Mouse (Mus musculus) heart, adult 2 months (tissue): Measurements from ENCODE around the gene Opa3. TPM values are rescaled to one million over a fixed set of nuclear protein-coding genes. Genes with fewer than 3 reads are reported as not detected.

ENCODE experiments used
- DNase-seq, 2 experiments: peaks; one replicate each; pipeline ENCODE4 v3.0.0; 2021
- H3K27ac ChIP-seq: fragments of 200-600 bp; 2 replicates; pipeline ENCODE4 v1.8.1; 2022
- H3K27me3 ChIP-seq: fragments of 200-500 bp; 2 replicates; pipeline ENCODE4 v1.6.1; 2012; ENCODE audit warnings: mild to moderate bottlenecking, low read length, inconsistent platforms, mixed read lengths; ENCODE audit not compliant: control insufficient read depth, insufficient read depth
- H3K36me3 ChIP-seq: fragments of 200-500 bp; 2 replicates; pipeline ENCODE4 v1.6.1; 2012; ENCODE audit warnings: low read length, inconsistent platforms; ENCODE audit not compliant: control insufficient read depth, insufficient read depth
- H3K4me1 ChIP-seq: fragments of 200-500 bp; 2 replicates; pipeline ENCODE4 v1.6.1; 2011; ENCODE audit warnings: low read length; ENCODE audit not compliant: control insufficient read depth, insufficient read depth
- H3K4me3 ChIP-seq: fragments of 200-600 bp; 2 replicates; pipeline ENCODE4 v1.8.1; 2022
- H3K79me2 ChIP-seq: fragments of 200-500 bp; replicated peaks from 2 replicates; pipeline ENCODE4 v1.6.1; 2012; ENCODE audit warnings: mild to moderate bottlenecking, inconsistent platforms, low read length, moderate library complexity, mixed read lengths; ENCODE audit not compliant: control insufficient read depth, insufficient read depth
- H3K9ac ChIP-seq: fragments of 200-500 bp; 2 replicates; pipeline ENCODE4 v1.6.1; 2012; ENCODE audit warnings: low read depth, mild to moderate bottlenecking, control low read depth, inconsistent platforms, low read length, mixed read lengths
- CTCF ChIP-seq: fragments of 200-600 bp; IDR thresholded peaks from 2 replicates; pipeline ENCODE4 v1.8.1; 2022; ENCODE audit warnings: antibody characterized with exemption, mild to moderate bottlenecking, moderate library complexity
- EP300 ChIP-seq: fragments of 200-500 bp; IDR thresholded peaks from 2 replicates; pipeline ENCODE4 v1.6.1; 2011; ENCODE audit warnings: low read depth, low read length, control low read depth; ENCODE audit not compliant: insufficient read depth
- POLR2A ChIP-seq: fragments of 200-500 bp; IDR thresholded peaks from 2 replicates; pipeline ENCODE4 v1.6.1; 2011; ENCODE audit warnings: mild to moderate bottlenecking, low read depth, low read length, control low read depth; ENCODE audit not compliant: insufficient read depth
- WGBS: fragments of 180-500 bp; shearing (Covaris S2); methylation state at CpG from one replicate; pipeline ENCODE4 v1.1.7; 2018; 5-methylcytosine and 5-hydroxymethylcytosine counted together
- intact Hi-C: fragments of 180-260 bp; cut with DNase I; formaldehyde crosslinking; loops from one replicate; pipeline ENCODE4 v1.15.1; 2025
- long read RNA-seq: library from polyadenylated mRNA; stranded (forward); transcript quantifications from one replicate; pipeline ENCODE4 v2.0.0, GENCODE M21; 2021
- polyA plus RNA-seq: library from polyadenylated mRNA; depleted of rRNA; stranded (reverse); fragments of >200 nt; gene quantifications from 2 replicates; pipeline ENCODE4 v1.2.3, GENCODE M21; 2012; rRNA removed
- total RNA-seq, 2 experiments: library from RNA; stranded (reverse); gene quantifications; 2 replicates each; pipeline ENCODE4 v1.2.3; 2021

Opa3 gene
- 10 to 100 TPM; 59.9 to 66.0 TPM for total RNA-seq
- polyA plus RNA-seq, result 64.6 and 91.3 TPM in 2 replicates
- long read RNA-seq, transcript Opa3-201 (2 exons, 3,366 nt), result major isoform, 89 of 97 reads
- long read RNA-seq, partial matches to known transcripts, result 8 of 97 reads
- long read RNA-seq, other reads (novel, unspliced or antisense), result 0 of 97 reads

DNA sequence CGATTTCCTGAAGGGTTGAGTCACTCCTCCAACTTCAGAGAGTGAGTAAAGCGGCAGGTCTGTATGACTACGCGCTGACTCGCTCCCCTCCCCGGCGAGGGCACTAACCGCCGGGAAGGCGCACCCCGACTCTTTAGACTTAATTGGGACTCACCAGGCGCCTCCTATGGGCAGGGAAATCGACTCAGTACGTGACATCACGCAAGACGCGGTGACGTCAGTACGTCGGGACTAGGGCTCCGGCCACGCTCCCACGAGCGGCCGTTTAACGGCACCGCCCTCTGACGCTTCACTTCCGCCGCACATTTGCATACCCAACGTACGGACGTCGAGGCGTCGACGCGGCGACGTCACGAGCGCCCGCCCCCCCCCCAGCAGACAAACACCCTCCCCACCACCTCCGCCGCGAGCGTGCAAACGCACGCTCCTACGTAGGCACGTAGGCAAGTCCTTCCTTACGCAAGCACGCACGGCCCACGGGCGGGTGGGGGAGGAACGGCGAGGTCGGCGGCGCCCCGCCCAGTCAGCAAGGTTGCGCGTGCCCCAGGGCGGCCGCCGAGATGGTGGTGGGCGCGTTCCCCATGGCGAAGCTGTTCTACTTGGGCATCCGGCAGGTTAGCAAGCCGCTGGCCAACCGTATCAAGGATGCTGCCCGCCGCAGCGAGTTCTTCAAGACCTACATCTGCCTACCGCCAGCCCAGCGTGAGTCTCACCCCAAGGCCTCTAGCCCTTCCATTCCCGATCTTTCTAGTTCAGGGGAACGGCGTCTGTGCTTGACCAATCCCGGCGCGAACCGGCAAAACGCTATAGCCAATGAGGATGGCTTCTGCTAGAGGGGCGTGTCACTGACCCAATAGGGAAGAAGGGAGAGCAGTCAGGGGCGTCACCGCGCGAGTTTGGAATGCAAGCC lies at the start of gene Opa3:
TSS of gene Opa3 (plus strand) at position 452 of the 910 bp plus-strand sequence.
- H3K4me1 ChIP-seq, result peaks cover 9% of the 10 kb centered on the region; the same call in 1 of the 2 replicates
- peak within 1 kb of the TSS; percentile 100 for H3K27ac ChIP-seq
- H3K9ac ChIP-seq, result peak within 1 kb of the TSS; percentile 82
- no peaks in the 10 kb centered on the region; the same call in 1 of the 2 replicates for H3K36me3 ChIP-seq
- H3K27me3 ChIP-seq, result no peaks in the 10 kb centered on the region
- peaks cover 1% of the 10 kb centered on the region; the same call in 1 of the 2 replicates for H3K79me2 ChIP-seq
- WGBS, result under 1% methylated on average over 91 of the region's 91 CpGs
- intact Hi-C loops, result loop anchor here (2.0 to 5.0 kb wide), 3 partner anchors 43 to 134 kb away; partner anchors contain the start of genes Ercc1 and Vasp
- peak within 1 kb of the TSS; percentile 84 for H3K4me3 ChIP-seq
- TF ChIP-seq CTCF (peak; percentile 75), EP300 (peak; percentile 88), POLR2A (peak; percentile 99)
- peak; percentile 98 to 99 for DNase-seq

DNA sequence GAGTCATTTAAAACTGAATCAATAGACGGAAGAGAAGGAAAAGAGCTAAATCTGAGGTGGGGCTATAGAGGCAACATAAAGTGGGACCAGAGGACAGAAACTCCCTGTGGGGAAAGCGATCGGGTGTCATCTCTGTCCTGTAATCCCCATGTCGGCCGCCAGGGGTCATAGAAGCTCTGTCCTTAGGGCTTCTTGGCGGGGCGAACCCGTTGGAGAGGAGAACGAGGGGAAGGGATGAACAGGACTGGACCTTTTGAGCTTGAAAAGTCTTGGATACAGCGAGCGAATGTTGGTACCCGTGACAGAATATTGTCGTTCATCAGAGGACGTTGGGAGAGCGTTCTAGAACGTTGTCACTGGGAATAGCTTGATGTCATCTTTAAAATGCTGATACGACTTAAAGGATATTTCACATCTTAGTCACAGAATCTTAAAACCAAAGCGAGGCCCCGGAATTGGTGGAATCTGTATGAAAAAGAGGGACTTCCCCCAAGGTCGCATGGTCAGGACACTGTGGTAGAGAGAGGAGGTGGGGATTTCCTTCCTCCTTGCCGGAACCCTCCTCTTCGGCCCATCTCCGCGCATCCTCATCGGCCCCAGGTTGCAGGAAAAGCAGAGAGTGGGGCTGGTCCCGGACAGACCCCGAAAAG lies 49.6 kb upstream of the Opa3 start:
- Histone ChIP-seq H3K9ac (no peak overlapping the region), H3K27me3 (peaks cover 6% of the 10 kb centered on the region; the same call in 1 of the 2 replicates), H3K27ac (no peak overlapping the region), H3K4me1 (peaks cover 5% of the 10 kb centered on the region), H3K36me3 (no peaks in the 10 kb centered on the region), H3K79me2 (no peaks in the 10 kb centered on the region), H3K4me3 (no peak overlapping the region; the same call in 1 of the 2 replicates)
- WGBS, result 6% methylated on average over 27 of the region's 27 CpGs
- intact Hi-C loops, result loop anchor here (1.0 to 2.0 kb wide), 5 partner anchors 18 to 164 kb away; partner anchors contain the start of gene Rtn2
- TF ChIP-seq EP300, result peak; percentile 81; the same call in 1 of the 2 replicates
- TF ChIP-seq CTCF, result peak; percentile 94
- no peak for TF ChIP-seq POLR2A
- peak; percentile 76 to 86 for DNase-seq

DNA sequence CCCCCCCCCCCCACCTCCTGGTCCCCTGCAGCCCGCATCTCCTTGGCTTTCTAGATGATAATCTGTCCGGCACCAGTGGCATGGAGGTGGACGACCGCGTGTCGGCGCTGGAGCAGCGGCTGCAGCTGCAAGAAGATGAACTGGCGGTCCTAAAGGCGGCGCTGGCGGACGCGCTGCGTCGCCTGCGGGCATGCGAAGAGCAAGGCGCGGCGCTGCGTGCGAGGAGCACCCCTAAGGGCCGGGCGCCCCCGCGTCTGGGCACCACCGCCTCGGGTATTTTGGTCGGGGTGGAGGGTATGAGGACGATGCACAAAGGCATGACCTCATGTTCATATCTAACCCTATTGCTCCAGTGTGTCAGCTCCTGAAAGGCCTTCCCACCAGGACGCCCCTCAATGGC lies 49.0 kb upstream of the Opa3 start:
- Histone ChIP-seq H3K27ac (no peak overlapping the region), H3K9ac (no peak overlapping the region), H3K4me1 (peaks cover 5% of the 10 kb centered on the region), H3K79me2 (no peaks in the 10 kb centered on the region), H3K4me3 (peak overlapping the region; percentile 24; the same call in 1 of the 2 replicates), H3K27me3 (peaks cover 6% of the 10 kb centered on the region; the same call in 1 of the 2 replicates), H3K36me3 (no peaks in the 10 kb centered on the region)
- under 1% methylated on average over 32 of the region's 32 CpGs for WGBS
- intact Hi-C loops, result loop anchor here (2.0 kb wide), 4 partner anchors 18 to 164 kb away; partner anchors contain the start of gene Rtn2
- peak; percentile 70 for TF ChIP-seq CTCF
- no peak for TF ChIP-seq EP300
- no peak for TF ChIP-seq POLR2A
- DNase-seq, result peak; percentile 74 to 79

DNA sequence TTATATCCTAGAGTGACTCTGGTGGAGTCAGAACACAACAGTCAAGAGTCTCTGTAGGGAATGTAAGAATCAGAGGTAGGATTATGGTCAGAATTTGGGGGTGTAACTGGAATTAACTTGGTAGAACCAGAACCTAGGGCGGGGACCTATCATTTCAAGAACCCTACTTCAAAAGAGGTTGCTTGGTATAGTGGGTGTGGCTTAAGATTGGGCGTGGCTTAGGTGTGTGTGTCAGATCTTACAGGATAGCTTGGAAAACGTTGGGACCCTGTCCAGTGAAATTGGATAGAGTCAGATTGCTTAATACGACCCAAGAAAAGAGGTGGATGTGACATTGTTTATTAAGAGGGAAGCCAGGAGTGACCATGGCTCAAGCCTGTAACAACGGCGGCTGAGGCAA lies 48.2 kb upstream of the Opa3 start:
- Histone ChIP-seq H3K4me1 (peaks cover 10% of the 10 kb centered on the region), H3K79me2 (no peaks in the 10 kb centered on the region), H3K27me3 (peaks cover 6% of the 10 kb centered on the region; the same call in 1 of the 2 replicates), H3K36me3 (no peaks in the 10 kb centered on the region; the same call in 1 of the 2 replicates), H3K27ac (no peak overlapping the region), H3K9ac (no peak overlapping the region), H3K4me3 (no peak overlapping the region)
- WGBS, result 44% methylated on average over 6 of the region's 6 CpGs
- DNase-seq, result no peak
- intact Hi-C loops, result loop anchor here (2.0 kb wide), 4 partner anchors 17 to 163 kb away; partner anchors contain the start of gene Rtn2
- TF ChIP-seq CTCF (no peak), EP300 (no peak), POLR2A (no peak)

DNA sequence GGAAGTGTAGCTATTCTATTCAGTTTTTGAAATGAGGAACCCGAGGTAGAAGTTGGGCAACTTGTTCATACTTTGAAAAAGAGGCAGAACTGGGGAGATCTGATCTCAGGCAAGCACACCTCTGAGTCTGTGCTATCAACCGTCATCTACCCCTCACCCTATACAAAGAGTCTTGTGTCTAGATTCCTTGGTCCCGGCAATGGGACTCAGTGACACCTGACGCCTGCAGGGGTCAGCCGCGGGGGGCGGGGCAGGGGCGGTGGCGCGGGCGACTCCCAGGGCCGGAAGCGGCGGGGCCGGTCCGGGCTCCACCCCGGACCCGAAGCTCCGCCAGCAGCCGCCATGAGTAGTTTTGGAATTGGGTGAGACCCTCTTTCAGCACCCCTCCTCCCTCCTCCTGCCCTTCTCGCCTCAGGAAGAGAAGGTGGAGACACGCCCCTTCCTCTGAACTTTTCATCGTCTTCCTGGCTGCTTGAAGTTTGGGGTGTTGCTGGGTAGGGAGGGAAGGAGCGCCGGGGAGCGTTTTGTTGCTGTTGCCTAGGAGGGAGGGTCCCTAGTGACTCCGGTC lies 47.2 kb upstream of the Opa3 start:
- DNase-seq, result peak; percentile 63 to 69
- Histone ChIP-seq H3K79me2 (no peaks in the 10 kb centered on the region), H3K36me3 (no peaks in the 10 kb centered on the region; the same call in 1 of the 2 replicates), H3K27ac (peak overlapping the region; percentile 67), H3K9ac (peak overlapping the region; percentile 77), H3K4me1 (peaks cover 10% of the 10 kb centered on the region), H3K27me3 (peaks cover 6% of the 10 kb centered on the region; the same call in 1 of the 2 replicates), H3K4me3 (peak overlapping the region; percentile 48)
- TF ChIP-seq EP300 (0 out of 2 replicates have a peak, but pooled peaks have one; percentile 48), CTCF (peak; percentile 29), POLR2A (peak; percentile 36; the same call in 1 of the 2 replicates)
- WGBS, result under 1% methylated on average over 27 of the region's 27 CpGs
- intact Hi-C loops, result no loop called here
